Mouse (Mus musculus): ENCODE measurements around the gene Ece1. TPM values are rescaled to one million over a fixed set of nuclear protein-coding genes. Genes with fewer than 3 reads are reported as not detected.

The Ece1 gene
- total and polyA plus RNA-seq, 2 experiments from 2014 or later, result 23.7 to 36.3 TPM

DNA sequence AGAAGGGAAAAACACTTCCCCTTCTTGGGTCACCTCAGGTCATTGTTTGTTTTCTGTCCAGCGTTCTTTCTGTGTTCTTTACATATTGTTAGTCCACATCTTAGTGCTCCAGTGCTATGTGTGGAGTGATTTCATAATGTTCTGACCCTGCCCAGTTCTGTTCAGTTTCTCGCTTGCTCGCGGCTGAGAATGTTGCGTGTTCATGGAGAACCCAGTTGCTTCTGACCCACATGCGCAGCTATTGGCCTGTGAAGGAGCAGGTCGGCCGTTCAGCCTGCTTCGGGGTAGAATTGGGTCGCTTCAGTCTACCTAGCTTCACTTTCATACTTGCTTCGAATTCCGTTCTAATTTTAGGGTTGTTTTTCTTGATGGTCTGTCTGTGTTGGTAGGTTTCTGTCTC, 133.4 kb downstream of the Ece1 start:
- 71% methylated on average over 12 of the region's 12 CpGs for WGBS
- Histone ChIP-seq H3K4me2 (ENCODE audit: low read depth, low read length, poor library complexity, severe bottlenecking) (peak overlapping the region; percentile 68), H3K4me1 (ENCODE audit: insufficient read depth, low read length) (peaks cover 14% of the 10 kb centered on the region; the same call in 1 of the 2 replicates), H3K4me3 (ENCODE audit: low read depth, low read length) (peak overlapping the region; percentile 93), H3K27ac (ENCODE audit: low read depth, low read length) (no peak overlapping the region), H3K9ac (replicated peaks; ENCODE audit: low read length, poor library complexity, severe bottlenecking) (no peak overlapping the region), H3K9me3 (ENCODE audit: low read length) (no peaks in the 10 kb centered on the region), H3K27me3 (ENCODE audit: insufficient read depth, low read length) (no peaks in the 10 kb centered on the region), H3K36me3 (ENCODE audit: insufficient read depth, low read length) (peaks cover 10% of the 10 kb centered on the region; the same call in 1 of the 2 replicates)
- no peak for DNase-seq (ENCODE audit: low spot score)
- no peak for TF ChIP-seq CTCF (IDR thresholded peaks at IDR 0.05)
- no peak for ATAC-seq (ENCODE audit: low FRiP score)

DNA sequence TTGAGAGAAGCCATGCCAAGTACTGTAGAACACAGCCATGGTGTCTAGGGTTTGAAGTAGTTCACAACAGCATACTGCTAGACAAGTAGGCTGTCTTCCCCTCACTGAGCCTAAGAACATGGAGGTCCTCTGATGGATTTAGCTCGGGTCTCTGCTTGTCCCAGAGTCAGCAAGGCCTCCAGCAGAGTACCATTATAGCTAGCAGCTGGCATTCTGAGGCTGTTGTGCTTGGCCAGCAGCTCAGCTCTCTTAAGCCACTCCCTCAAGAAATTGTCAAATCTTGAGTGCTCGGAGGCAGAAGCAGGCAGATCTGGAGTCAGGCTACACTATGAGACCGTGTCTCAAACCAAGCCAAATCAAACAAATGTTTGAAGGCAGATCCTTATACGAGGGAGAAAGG, 136.2 kb downstream of the Ece1 start:
- Histone ChIP-seq H3K9me3 (ENCODE audit: low read length) (no peaks in the 10 kb centered on the region), H3K4me1 (ENCODE audit: insufficient read depth, low read length) (peaks cover 14% of the 10 kb centered on the region; the same call in 1 of the 2 replicates), H3K4me2 (ENCODE audit: low read depth, low read length, poor library complexity, severe bottlenecking) (no peak overlapping the region), H3K4me3 (ENCODE audit: low read depth, low read length) (no peak overlapping the region), H3K36me3 (ENCODE audit: insufficient read depth, low read length) (peaks cover 10% of the 10 kb centered on the region; the same call in 1 of the 2 replicates), H3K27ac (ENCODE audit: low read depth, low read length) (no peak overlapping the region), H3K27me3 (ENCODE audit: insufficient read depth, low read length) (no peaks in the 10 kb centered on the region), H3K9ac (replicated peaks; ENCODE audit: low read length, poor library complexity, severe bottlenecking) (no peak overlapping the region)
- DNase-seq (ENCODE audit: low spot score), result no peak
- WGBS, result 67% methylated on average over 4 of the region's 4 CpGs
- ATAC-seq (ENCODE audit: low FRiP score), result no peak
- TF ChIP-seq CTCF (IDR thresholded peaks at IDR 0.05), result no peak

DNA sequence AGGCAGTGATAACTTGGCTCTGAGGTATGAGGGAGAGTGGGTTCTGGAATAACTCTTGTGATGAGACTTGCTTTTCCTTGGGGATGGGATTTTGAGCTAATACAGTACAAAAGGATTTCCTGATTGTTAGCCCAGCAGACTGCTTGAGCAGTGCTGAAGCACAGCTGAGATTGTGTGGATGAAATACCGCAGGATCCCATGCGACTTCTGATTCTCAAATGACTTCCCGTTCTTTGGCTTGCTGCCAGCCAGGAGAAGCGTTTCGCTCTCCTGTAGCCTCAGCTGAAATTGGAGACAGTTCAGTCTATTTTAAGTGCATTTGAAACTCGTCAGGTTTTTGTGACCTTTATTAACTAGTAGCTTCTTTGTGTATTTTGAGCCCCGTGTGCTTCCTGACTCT, 138.6 kb downstream of the Ece1 start:
- Histone ChIP-seq H3K36me3 (ENCODE audit: insufficient read depth, low read length) (peaks cover 13% of the 10 kb centered on the region; the same call in 1 of the 2 replicates), H3K27ac (ENCODE audit: low read depth, low read length) (0 out of 2 replicates have a peak overlapping the region, but pooled peaks have one; percentile 6)

DNA sequence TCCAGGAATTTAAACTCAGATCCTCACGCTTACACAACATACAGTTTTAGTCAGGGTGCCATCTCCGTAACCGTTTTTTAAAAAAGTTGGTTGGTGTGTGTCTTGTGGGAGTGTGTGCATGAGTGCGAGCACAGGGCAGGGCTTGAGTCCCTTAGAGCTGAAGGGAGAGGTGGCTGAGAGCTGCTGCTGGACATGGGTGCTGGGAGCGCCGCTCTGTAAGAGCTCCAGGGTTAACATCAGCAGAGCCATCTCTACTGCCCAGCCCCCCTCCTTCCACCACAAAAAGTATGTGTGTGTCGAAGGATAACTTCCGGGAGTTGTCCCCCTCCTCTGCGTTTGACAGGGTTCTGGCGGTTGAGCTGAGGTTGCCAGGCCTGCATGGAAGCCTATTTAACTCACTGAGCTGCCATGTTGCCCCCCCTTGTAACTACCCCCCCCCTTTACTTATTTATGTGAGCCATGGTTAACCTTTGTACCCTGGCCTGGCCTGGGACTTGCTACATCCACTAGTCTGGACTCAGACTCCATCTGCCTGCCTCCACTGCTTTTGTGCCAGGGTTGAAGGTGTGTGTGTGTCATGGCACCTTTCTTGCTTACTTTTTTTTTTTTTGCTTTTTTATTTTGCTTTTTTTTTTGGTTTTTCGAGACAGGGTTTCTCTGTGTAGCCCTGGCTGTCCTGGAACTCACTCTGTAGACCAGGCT, 142.0 kb downstream of the Ece1 start:
- Histone ChIP-seq H3K4me2 (ENCODE audit: low read depth, low read length, poor library complexity, severe bottlenecking) (no peak overlapping the region), H3K36me3 (ENCODE audit: insufficient read depth, low read length) (peaks cover 3% of the 10 kb centered on the region; the same call in 1 of the 2 replicates), H3K4me3 (ENCODE audit: low read depth, low read length) (no peak overlapping the region), H3K9me3 (ENCODE audit: low read length) (no peaks in the 10 kb centered on the region), H3K27me3 (ENCODE audit: insufficient read depth, low read length) (no peaks in the 10 kb centered on the region), H3K9ac (replicated peaks; ENCODE audit: low read length, poor library complexity, severe bottlenecking) (no peak overlapping the region), H3K27ac (ENCODE audit: low read depth, low read length) (no peak overlapping the region), H3K4me1 (ENCODE audit: insufficient read depth, low read length) (no peaks in the 10 kb centered on the region)
- no peak for ATAC-seq (ENCODE audit: low FRiP score)
- no peak for DNase-seq (ENCODE audit: low spot score)
- TF ChIP-seq CTCF (IDR thresholded peaks at IDR 0.05), result no peak
- 85% methylated on average over 11 of the region's 11 CpGs for WGBS

More for the DNA sequence above, 138.6 kb downstream of the Ece1 start:
- 28% methylated on average over 7 of the region's 7 CpGs for WGBS
- ATAC-seq (ENCODE audit: low FRiP score) (no peak), DNase-seq (ENCODE audit: low spot score) (peak; percentile 48)
- no peaks in the 10 kb centered on the region for H3K9me3 ChIP-seq (ENCODE audit: low read length)
- H3K9ac ChIP-seq (replicated peaks; ENCODE audit: low read length, poor library complexity, severe bottlenecking), result no peak overlapping the region
- H3K27me3 ChIP-seq (ENCODE audit: insufficient read depth, low read length), result no peaks in the 10 kb centered on the region
- no peak for TF ChIP-seq CTCF (IDR thresholded peaks at IDR 0.05)
- peaks cover 11% of the 10 kb centered on the region; the same call in 1 of the 2 replicates for H3K4me1 ChIP-seq (ENCODE audit: insufficient read depth, low read length)
- H3K4me2 ChIP-seq (ENCODE audit: low read depth, low read length, poor library complexity, severe bottlenecking), result no peak overlapping the region
- no peak overlapping the region for H3K4me3 ChIP-seq (ENCODE audit: low read depth, low read length)

DNA sequence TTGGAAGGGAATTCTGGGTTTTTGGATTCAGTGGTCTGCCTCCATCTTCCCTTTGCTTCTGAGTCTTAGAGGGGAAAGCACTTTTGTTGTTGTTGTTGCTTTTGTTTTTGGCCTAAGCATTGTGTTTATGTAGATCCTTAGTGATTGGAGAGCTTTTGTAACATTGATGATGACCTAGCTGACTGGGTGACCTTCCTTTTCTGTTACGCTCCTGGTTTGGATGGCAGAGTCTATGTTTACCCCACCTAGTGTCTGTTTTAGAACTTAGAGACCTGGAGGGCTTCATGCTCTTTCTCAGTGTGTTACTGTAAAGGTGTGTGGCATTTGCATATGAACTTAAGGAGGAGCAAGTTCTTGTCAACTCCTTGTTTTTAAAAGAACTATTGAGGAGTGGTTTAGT, 143.7 kb downstream of the Ece1 start:
- ATAC-seq (ENCODE audit: low FRiP score) (no peak), DNase-seq (ENCODE audit: low spot score) (no peak)
- Histone ChIP-seq H3K36me3 (ENCODE audit: insufficient read depth, low read length) (0 out of 2 replicates have a peak, but pooled peaks cover 3% of the 10 kb centered on the region), H3K27me3 (ENCODE audit: insufficient read depth, low read length) (no peaks in the 10 kb centered on the region), H3K9me3 (ENCODE audit: low read length) (no peaks in the 10 kb centered on the region), H3K4me1 (ENCODE audit: insufficient read depth, low read length) (no peaks in the 10 kb centered on the region), H3K27ac (ENCODE audit: low read depth, low read length) (no peak overlapping the region), H3K4me3 (ENCODE audit: low read depth, low read length) (no peak overlapping the region), H3K9ac (replicated peaks; ENCODE audit: low read length, poor library complexity, severe bottlenecking) (no peak overlapping the region), H3K4me2 (ENCODE audit: low read depth, low read length, poor library complexity, severe bottlenecking) (no peak overlapping the region)
- TF ChIP-seq CTCF (IDR thresholded peaks at IDR 0.05), result no peak
- WGBS, result 96% methylated on average over 1 of the region's 1 CpGs

DNA sequence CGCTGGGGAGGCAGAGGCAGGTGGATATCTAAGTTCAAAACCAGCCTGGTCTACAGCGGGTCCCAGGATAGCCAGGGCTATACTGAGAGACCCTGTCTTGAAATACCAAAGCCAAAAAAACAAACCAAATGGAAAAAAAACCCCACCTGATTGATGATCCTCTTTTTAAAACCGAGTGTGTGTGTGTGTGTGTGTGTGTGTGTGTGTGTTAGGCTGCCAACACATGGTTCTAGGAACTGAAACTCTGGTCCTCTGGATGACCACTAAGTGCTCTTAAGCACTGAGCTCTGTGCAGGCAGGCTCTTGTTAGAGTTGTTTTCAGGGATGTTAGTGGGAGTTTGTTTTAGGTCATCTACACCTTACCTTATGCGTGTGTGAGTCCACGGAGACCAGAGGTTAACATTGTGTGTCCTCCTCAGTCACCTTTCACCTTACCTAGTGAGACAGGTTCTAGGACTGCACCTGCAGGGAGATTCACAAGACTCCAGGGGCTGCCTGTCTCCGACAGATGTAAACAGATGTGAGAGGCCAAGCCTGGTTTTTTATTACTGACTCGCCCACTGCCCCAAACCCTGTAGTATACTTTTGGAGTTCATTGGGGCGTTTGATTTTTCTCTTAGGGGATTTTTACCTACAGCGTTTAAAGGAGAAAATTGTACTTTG, 145.0 kb downstream of the Ece1 start:
- Histone ChIP-seq H3K4me1 (ENCODE audit: insufficient read depth, low read length) (no peaks in the 10 kb centered on the region), H3K9me3 (ENCODE audit: low read length) (no peaks in the 10 kb centered on the region), H3K36me3 (ENCODE audit: insufficient read depth, low read length) (0 out of 2 replicates have a peak, but pooled peaks cover 3% of the 10 kb centered on the region), H3K27me3 (ENCODE audit: insufficient read depth, low read length) (no peaks in the 10 kb centered on the region), H3K4me2 (ENCODE audit: low read depth, low read length, poor library complexity, severe bottlenecking) (no peak overlapping the region), H3K4me3 (ENCODE audit: low read depth, low read length) (no peak overlapping the region), H3K27ac (ENCODE audit: low read depth, low read length) (no peak overlapping the region), H3K9ac (replicated peaks; ENCODE audit: low read length, poor library complexity, severe bottlenecking) (no peak overlapping the region)
- 94% methylated on average over 9 of the region's 9 CpGs for WGBS
- DNase-seq (ENCODE audit: low spot score) (no peak), ATAC-seq (ENCODE audit: low FRiP score) (no peak)
- no peak for TF ChIP-seq CTCF (IDR thresholded peaks at IDR 0.05)
